In the genomic region with DNA sequence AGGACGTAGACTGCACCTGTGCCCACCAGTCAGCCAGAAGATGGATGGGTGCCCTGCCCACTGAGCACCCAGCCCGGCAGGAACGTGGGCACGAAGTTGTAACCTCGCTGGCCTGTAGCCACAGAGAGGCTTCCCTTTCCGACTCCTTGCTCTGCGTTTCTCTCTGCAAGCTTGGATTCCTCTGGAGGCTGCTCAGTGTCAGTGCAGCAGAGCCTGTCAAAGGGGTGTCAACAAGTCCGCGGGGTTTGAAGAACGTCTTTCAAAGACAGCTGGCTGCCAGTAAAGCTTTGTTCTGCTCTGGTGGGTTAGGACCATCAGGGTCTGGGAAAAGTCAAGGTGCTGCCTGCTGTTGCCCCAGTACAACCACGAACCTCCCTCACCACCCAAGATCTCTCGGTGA, we compare ENCODE assay signal across 16 mouse cellular contexts. TPM values are rescaled to one million over a fixed set of nuclear protein-coding genes. Genes with fewer than 3 reads are reported as not detected.
DNase-seq lines count a peak whose midpoint lies in the region; ATAC-seq and TF ChIP-seq lines count a peak whose summit lies in the region.
"Had no signal": no experiment of that assay in that cellular context is flagged by ENCODE, and none has a peak within 500 bp of the region (broad histone marks: within the 10 kb centered on the region; RNA-seq: fewer than 3 reads in every experiment).

No protein-coding gene starts in this region.

- peaks cover 5% of the 10 kb centered on the region; the same call in 1 of the 2 replicates for H3K4me1 ChIP-seq in heart, postnatal 0 days (ENCODE audit: control insufficient read depth, insufficient read depth)
- peaks cover 5% of the 10 kb centered on the region for H3K4me1 ChIP-seq in lung, adult 2 months (ENCODE audit: control insufficient read depth, insufficient read depth, low read length)
- peaks cover 57% of the 10 kb centered on the region for H3K4me1 ChIP-seq in embryonic facial prominence, embryonic 10.5 days
- H3K4me1 ChIP-seq: liver, embryonic 13.5 days; midbrain, embryonic 15.5 days had no signal

- no peak overlapping the region for H3K27ac ChIP-seq in heart, postnatal 0 days (ENCODE audit: low read depth)
- H3K27ac ChIP-seq in embryonic facial prominence, embryonic 10.5 days (replicated peaks): no peak overlapping the region
- H3K27ac ChIP-seq: forebrain, embryonic 13.5 days; liver, embryonic 13.5 days; midbrain, embryonic 15.5 days; neural tube, embryonic 15.5 days had no signal

- H3K9me3 ChIP-seq in heart, postnatal 0 days (replicated peaks; ENCODE audit: control insufficient read depth, low read length): no peaks in the 10 kb centered on the region
- H3K9me3 ChIP-seq in embryonic facial prominence, embryonic 10.5 days: no peaks in the 10 kb centered on the region
- H3K9me3 ChIP-seq: forebrain, embryonic 13.5 days; liver, embryonic 13.5 days; midbrain, embryonic 15.5 days had no signal

- no peak for TF ChIP-seq POLR2A in lung, adult 2 months (IDR thresholded peaks at IDR 0.05; ENCODE audit: borderline replicate concordance, extremely low read depth, low read depth, low read length)

- TF ChIP-seq CTCF in heart, postnatal 0 days (IDR thresholded peaks at IDR 0.05; ENCODE audit: low read depth): peak; percentile 35; the same call in 1 of the 2 replicates
- TF ChIP-seq CTCF in lung, adult 2 months (IDR thresholded peaks at IDR 0.05; ENCODE audit: insufficient read depth, low read length): 0 out of 2 replicates have a peak, but pooled peaks have one; percentile 23

- WGBS in heart, postnatal 0 days: 5% methylated on average over 12 of the region's 12 CpGs
- whole genome bisulfite sequencing in lung, adult 2 months: 8% methylated on average over 12 of the region's 12 CpGs
- WGBS in embryonic facial prominence, embryonic 10.5 days: 2% methylated on average over 12 of the region's 12 CpGs

- H3K27me3 ChIP-seq in heart, postnatal 0 days (ENCODE audit: control insufficient read depth, insufficient read depth, low read length): peaks cover 83% of the 10 kb centered on the region
- H3K27me3 ChIP-seq in embryonic facial prominence, embryonic 10.5 days (replicated peaks; ENCODE audit: low read depth, poor library complexity, severe bottlenecking): peaks cover 93% of the 10 kb centered on the region

- no peak overlapping the region for H3K4me2 ChIP-seq in heart, postnatal 0 days (ENCODE audit: low read depth, low read length)
- H3K4me2 ChIP-seq: forebrain, embryonic 13.5 days; liver, embryonic 13.5 days; midbrain, embryonic 15.5 days; neural tube, embryonic 15.5 days had no signal

- peak; percentile 33; the same call in 1 of the 2 replicates for ATAC-seq in heart, postnatal 0 days (ENCODE audit: insufficient read depth, low read depth)
- ATAC-seq: forebrain, embryonic 13.5 days; midbrain, embryonic 15.5 days had no signal

- H3K36me3 ChIP-seq in heart, postnatal 0 days (replicated peaks; ENCODE audit: control insufficient read depth, insufficient read depth, low read length): no peaks in the 10 kb centered on the region
- no peaks in the 10 kb centered on the region for H3K36me3 ChIP-seq in embryonic facial prominence, embryonic 10.5 days (replicated peaks)
- H3K36me3 ChIP-seq: liver, embryonic 13.5 days; midbrain, embryonic 15.5 days; neural tube, embryonic 15.5 days had no signal

- H3K9ac ChIP-seq in heart, postnatal 0 days (replicated peaks; ENCODE audit: low read depth, low read length): no peak overlapping the region
- H3K9ac ChIP-seq: forebrain, embryonic 13.5 days; liver, embryonic 13.5 days; midbrain, embryonic 15.5 days; neural tube, embryonic 15.5 days had no signal

- no peak for TF ChIP-seq EP300 in heart, postnatal 0 days (IDR thresholded peaks at IDR 0.05; ENCODE audit: low read depth)

- DNase-seq in heart, postnatal 0 days (ENCODE audit: low spot score): no peak
- no peak for DNase-seq in heart, postnatal 4 days
- no peak for DNase-seq in lung, adult 2 months
- no peak for DNase-seq in lung, postnatal 14 days
- peak; percentile 39 for DNase-seq in embryonic facial prominence, embryonic 10.5 days (ENCODE audit: low spot score)
- peak; percentile 60 for DNase-seq in retina, embryonic 14.5 days (ENCODE audit: low spot score)
- no peak for DNase-seq in adrenal gland, postnatal 10 days
- no peak for DNase-seq in neural tube, embryonic 10.5 days (ENCODE audit: extremely low spot score, low spot score)
- DNase-seq: gastrocnemius, postnatal 25 days; heart, postnatal 10 days; kidney, adult 9 months; liver, embryonic 13.5 days; right cerebral cortex, postnatal 14 days had no signal

- H3K4me3 ChIP-seq in heart, postnatal 0 days (ENCODE audit: low read depth, low read length): no peak overlapping the region
- H3K4me3 ChIP-seq in lung, adult 2 months (replicated peaks; ENCODE audit: extremely low read depth, low read depth, low read length): no peak overlapping the region
- H3K4me3 ChIP-seq in embryonic facial prominence, embryonic 10.5 days: no peak overlapping the region
- H3K4me3 ChIP-seq: forebrain, embryonic 13.5 days; liver, embryonic 13.5 days; midbrain, embryonic 15.5 days; neural tube, embryonic 15.5 days had no signal

RNA-seq across cellular contexts. Expression of a gene that starts 12.7 kb away (rescaled TPM):
- total RNA-seq in heart, postnatal 0 days (2014; rRNA removed; ENCODE audit: low replicate concordance): 1.3 and 3.1 TPM in 2 replicates
- 0.23 and 0.32 TPM in 2 replicates for polyA plus RNA-seq in heart, postnatal 0 days (2015; fragmentation: Nextera tagmentation; extraction: Ambion mirVana)
- under 1 TPM; 0.43 to 0.50 TPM for total RNA-seq in heart, postnatal 4 days (2021)
- polyA plus RNA-seq in lung, adult 2 months (2012; rRNA removed): 194 and 406 TPM in 2 replicates
- polyA plus RNA-seq in embryonic facial prominence, embryonic 10.5 days (2016; fragmentation: Nextera tagmentation; extraction: Ambion mirVana): 28.8 and 30.1 TPM in 2 replicates
- total RNA-seq in adrenal gland, postnatal 10 days (2021): 1 to 10 TPM; 1.4 to 1.7 TPM
- total RNA-seq: gastrocnemius, postnatal 25 days had no signal

RNA-seq across cellular contexts. Expression of a gene that starts 36.7 kb away (rescaled TPM):
- total RNA-seq in heart, postnatal 0 days (2014; rRNA removed; ENCODE audit: low replicate concordance): 26.5 and 26.8 TPM in 2 replicates
- 22.7 and 24.3 TPM in 2 replicates for polyA plus RNA-seq in heart, postnatal 0 days (2015; fragmentation: Nextera tagmentation; extraction: Ambion mirVana)
- total RNA-seq in heart, postnatal 4 days (2021): 10 to 100 TPM; 14.5 to 15.3 TPM
- polyA plus RNA-seq in lung, adult 2 months (2012; rRNA removed): 44.7 and 51.6 TPM in 2 replicates
- polyA plus RNA-seq in embryonic facial prominence, embryonic 10.5 days (2016; fragmentation: Nextera tagmentation; extraction: Ambion mirVana): 68.2 and 72.3 TPM in 2 replicates
- 10 to 100 TPM; 30.4 to 32.2 TPM for total RNA-seq in adrenal gland, postnatal 10 days (2021)

RNA-seq across cellular contexts. Expression of a gene that starts 44.5 kb away (rescaled TPM):
- total RNA-seq in heart, postnatal 0 days (2014; rRNA removed; ENCODE audit: low replicate concordance): 6.6 and 16.4 TPM in 2 replicates
- polyA plus RNA-seq in heart, postnatal 0 days (2015; fragmentation: Nextera tagmentation; extraction: Ambion mirVana): 2.5 and 3.3 TPM in 2 replicates
- 1 to 10 TPM; 8.7 to 8.9 TPM for total RNA-seq in heart, postnatal 4 days (2021)
- 1.4 and 1.6 TPM in 2 replicates for polyA plus RNA-seq in lung, adult 2 months (2012; rRNA removed)
- polyA plus RNA-seq in embryonic facial prominence, embryonic 10.5 days (2016; fragmentation: Nextera tagmentation; extraction: Ambion mirVana): 11.7 and 15.2 TPM in 2 replicates
- total RNA-seq in adrenal gland, postnatal 10 days (2021): 1 to 10 TPM; 4.1 to 6.1 TPM

RNA-seq across cellular contexts. Expression of a gene that starts 56.3 kb away (rescaled TPM):
- total RNA-seq in heart, postnatal 0 days (2014; rRNA removed; ENCODE audit: low replicate concordance): 0.35 and 1.9 TPM in 2 replicates
- polyA plus RNA-seq in heart, postnatal 0 days (2015; fragmentation: Nextera tagmentation; extraction: Ambion mirVana): 0.12 and 0.16 TPM in 2 replicates
- total RNA-seq in heart, postnatal 4 days (2021): under 1 TPM; 0.56 to 0.60 TPM
- polyA plus RNA-seq in lung, adult 2 months (2012; rRNA removed): 2.5 and 3.0 TPM in 2 replicates
- 2.8 and 4.6 TPM in 2 replicates for polyA plus RNA-seq in embryonic facial prominence, embryonic 10.5 days (2016; fragmentation: Nextera tagmentation; extraction: Ambion mirVana)
- total RNA-seq in adrenal gland, postnatal 10 days (2021): under 1 TPM; 0.24 to 0.42 TPM
- total RNA-seq: gastrocnemius, postnatal 25 days had no signal

Comparison
In these comparisons a context has a peak if more than half of its experiments do, and no peak if none do; other contexts are left out.
1. DNase-seq: peak in embryonic facial prominence, embryonic 10.5 days (single experiment) and retina, embryonic 14.5 days (single experiment); none in heart, postnatal 0 days (single experiment), heart, postnatal 4 days (single experiment), lung, adult 2 months (single experiment), lung, postnatal 14 days (single experiment), adrenal gland, postnatal 10 days (single experiment) and neural tube, embryonic 10.5 days (single experiment).